ENCODE assay signal across 9 mouse cellular contexts in the genomic region with DNA sequence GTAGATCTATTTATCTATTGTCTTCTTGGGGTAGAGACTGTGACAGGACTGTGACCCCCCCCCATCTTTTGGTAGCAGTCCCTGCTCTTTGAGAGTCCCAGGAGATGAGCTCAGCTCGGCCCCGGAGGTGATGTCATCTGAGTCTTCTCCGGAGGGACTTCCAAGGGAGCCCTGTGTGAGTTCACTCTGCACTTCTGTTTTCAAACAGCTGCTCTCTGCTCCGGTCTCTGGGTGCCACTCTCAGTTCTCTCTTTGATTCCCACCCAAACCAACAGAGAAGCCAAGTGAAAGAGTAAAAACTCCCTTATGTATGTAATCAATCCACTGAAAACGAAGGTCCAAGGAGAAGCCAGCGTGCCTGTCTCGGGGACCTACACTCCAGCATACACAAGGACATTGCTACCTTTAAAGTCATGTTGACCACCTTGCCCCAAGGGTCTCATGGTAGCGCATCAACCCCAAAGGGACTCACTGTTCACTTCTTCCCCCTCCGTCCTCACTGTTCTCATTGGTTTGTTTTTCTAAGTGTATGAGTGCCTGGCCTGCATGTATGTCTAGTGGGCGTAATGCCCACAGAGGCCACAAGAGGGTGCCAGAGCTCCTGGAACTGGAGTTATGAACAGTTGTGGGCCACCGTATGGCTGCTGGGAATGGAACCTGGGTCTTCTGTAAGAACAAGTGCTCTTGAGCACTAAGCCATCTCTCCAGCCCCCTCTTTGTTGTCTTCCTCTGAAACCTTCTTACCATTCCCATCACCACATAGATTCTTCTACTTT. TPM values are rescaled to one million over a fixed set of nuclear protein-coding genes. Genes with fewer than 3 reads are reported as not detected.
DNase-seq lines count a peak whose midpoint lies in the region; ATAC-seq and TF ChIP-seq lines count a peak whose summit lies in the region.
"Had no signal": no experiment of that assay in that cellular context is flagged by ENCODE, and none has a peak within 500 bp of the region (broad histone marks: within the 10 kb centered on the region; RNA-seq: fewer than 3 reads in every experiment).

No protein-coding gene starts in this region.

- peak; percentile 70 for TF ChIP-seq CTCF in forebrain, postnatal 0 days (IDR thresholded peaks at IDR 0.05; ENCODE audit: low read depth)

- DNase-seq in forebrain, postnatal 0 days, result peak; percentile 33
- DNase-seq in right cerebral cortex, postnatal 14 days, result peak; percentile 14
- DNase-seq in right cerebral cortex, postnatal 25 days, result no peak
- peak; percentile 64 for DNase-seq in embryonic facial prominence, embryonic 11.5 days (ENCODE audit: low spot score)
- DNase-seq in lung, postnatal 10 days, result peak; percentile 48
- DNase-seq in spleen, postnatal 14 days (ENCODE audit: low spot score in 2 of 2), result peak; percentile 34 to 71
- DNase-seq in gastrocnemius, postnatal 36 days, result no peak

- intact Hi-C loops in gastrocnemius, postnatal 36 days (cut with DNase I), result loop anchor here (1.0 to 5.0 kb wide), 2 partner anchors 89 to 108 kb away; no protein-coding TSS in a partner anchor

- H3K27ac ChIP-seq in forebrain, postnatal 0 days (ENCODE audit: low read depth, low read length), result no peak overlapping the region
- no peak overlapping the region for H3K27ac ChIP-seq in forebrain, embryonic 13.5 days
- H3K27ac ChIP-seq in embryonic facial prominence, embryonic 11.5 days (replicated peaks; ENCODE audit: low read depth, low read length), result no peak overlapping the region
- H3K27ac ChIP-seq: embryonic facial prominence, embryonic 12.5 days had no signal

- H3K27me3 ChIP-seq in forebrain, postnatal 0 days (ENCODE audit: insufficient read depth, low read length), result no peaks in the 10 kb centered on the region
- 0 out of 2 replicates have a peak, but pooled peaks cover 2% of the 10 kb centered on the region for H3K27me3 ChIP-seq in forebrain, embryonic 13.5 days
- no peaks in the 10 kb centered on the region for H3K27me3 ChIP-seq in embryonic facial prominence, embryonic 11.5 days (ENCODE audit: control insufficient read depth, insufficient read depth, low read length)
- H3K27me3 ChIP-seq: embryonic facial prominence, embryonic 12.5 days had no signal

- no peak overlapping the region for H3K4me2 ChIP-seq in forebrain, postnatal 0 days (ENCODE audit: low read depth)
- no peak overlapping the region for H3K4me2 ChIP-seq in forebrain, embryonic 13.5 days
- H3K4me2 ChIP-seq in embryonic facial prominence, embryonic 11.5 days (ENCODE audit: low read depth, low read length), result no peak overlapping the region
- H3K4me2 ChIP-seq: embryonic facial prominence, embryonic 12.5 days had no signal

- no peak overlapping the region for H3K4me3 ChIP-seq in forebrain, postnatal 0 days (ENCODE audit: low read depth, low read length)
- no peak overlapping the region for H3K4me3 ChIP-seq in forebrain, embryonic 13.5 days
- no peak overlapping the region for H3K4me3 ChIP-seq in embryonic facial prominence, embryonic 11.5 days (ENCODE audit: low read depth, low read length)
- H3K4me3 ChIP-seq: embryonic facial prominence, embryonic 12.5 days had no signal

- no peaks in the 10 kb centered on the region for H3K9me3 ChIP-seq in forebrain, postnatal 0 days (ENCODE audit: low read length)
- H3K9me3 ChIP-seq in forebrain, embryonic 13.5 days (replicated peaks), result no peaks in the 10 kb centered on the region
- no peaks in the 10 kb centered on the region for H3K9me3 ChIP-seq in embryonic facial prominence, embryonic 11.5 days (replicated peaks; ENCODE audit: control insufficient read depth, low read length)
- H3K9me3 ChIP-seq: embryonic facial prominence, embryonic 12.5 days had no signal

- no peaks in the 10 kb centered on the region for H3K36me3 ChIP-seq in forebrain, postnatal 0 days (ENCODE audit: insufficient read depth)
- no peaks in the 10 kb centered on the region for H3K36me3 ChIP-seq in forebrain, embryonic 13.5 days (ENCODE audit: poor library complexity, severe bottlenecking)
- H3K36me3 ChIP-seq in embryonic facial prominence, embryonic 11.5 days (replicated peaks; ENCODE audit: control insufficient read depth, insufficient read depth, low read depth, low read length), result no peaks in the 10 kb centered on the region
- H3K36me3 ChIP-seq: embryonic facial prominence, embryonic 12.5 days had no signal

- 85% methylated on average over 11 of the region's 11 CpGs for WGBS in forebrain, postnatal 0 days
- WGBS in forebrain, embryonic 13.5 days, result 78% methylated on average over 11 of the region's 11 CpGs
- 80% methylated on average over 11 of the region's 11 CpGs for WGBS in embryonic facial prominence, embryonic 11.5 days

- H3K9ac ChIP-seq in forebrain, postnatal 0 days, result no peak overlapping the region
- no peak overlapping the region for H3K9ac ChIP-seq in forebrain, embryonic 13.5 days
- H3K9ac ChIP-seq in embryonic facial prominence, embryonic 11.5 days (replicated peaks; ENCODE audit: low read length), result no peak overlapping the region
- H3K9ac ChIP-seq: embryonic facial prominence, embryonic 12.5 days had no signal

- no peak for ATAC-seq in forebrain, postnatal 0 days
- ATAC-seq in forebrain, embryonic 13.5 days, result no peak
- no peak for ATAC-seq in embryonic facial prominence, embryonic 11.5 days (replicated peaks; ENCODE audit: insufficient number of reproducible peaks, low FRiP score, low TSS enrichment, low read depth)

- H3K4me1 ChIP-seq in forebrain, postnatal 0 days (ENCODE audit: insufficient read depth), result no peaks in the 10 kb centered on the region
- peaks cover 5% of the 10 kb centered on the region; the same call in 1 of the 2 replicates for H3K4me1 ChIP-seq in forebrain, embryonic 13.5 days
- no peaks in the 10 kb centered on the region for H3K4me1 ChIP-seq in embryonic facial prominence, embryonic 11.5 days (ENCODE audit: control insufficient read depth, insufficient read depth, low read length)
- H3K4me1 ChIP-seq: embryonic facial prominence, embryonic 12.5 days had no signal

RNA-seq across cellular contexts. Expression of gene Tmprss13, which starts 19.5 kb away (rescaled TPM):
- total RNA-seq in forebrain, postnatal 0 days (2014; rRNA removed), result not detected in 2 replicates
- 0.05 TPM in 1 of 2 replicates, not detected in the other for polyA plus RNA-seq in forebrain, postnatal 0 days (2015; fragmentation: Nextera tagmentation; extraction: Ambion mirVana)
- not detected in 2 replicates for polyA plus RNA-seq in forebrain, embryonic 13.5 days (2015; fragmentation: Nextera tagmentation; extraction: Ambion mirVana)
- polyA plus RNA-seq in embryonic facial prominence, embryonic 11.5 days (2014; fragmentation: Nextera tagmentation; extraction: Ambion mirVana), result 0.55 and 0.74 TPM in 2 replicates
- total RNA-seq in gastrocnemius, postnatal 36 days (2021), result under 1 TPM; 0.22 to 0.43 TPM

RNA-seq across cellular contexts. Expression of gene Il10ra, which starts 30.5 kb away (rescaled TPM):
- total RNA-seq in forebrain, postnatal 0 days (2014; rRNA removed), result 1.4 and 1.6 TPM in 2 replicates
- 0.46 and 0.48 TPM in 2 replicates for polyA plus RNA-seq in forebrain, postnatal 0 days (2015; fragmentation: Nextera tagmentation; extraction: Ambion mirVana)
- 0.32 and 0.50 TPM in 2 replicates for polyA plus RNA-seq in forebrain, embryonic 13.5 days (2015; fragmentation: Nextera tagmentation; extraction: Ambion mirVana)
- polyA plus RNA-seq in embryonic facial prominence, embryonic 11.5 days (2014; fragmentation: Nextera tagmentation; extraction: Ambion mirVana), result 0.22 and 1.2 TPM in 2 replicates
- under 1 TPM; 0.28 to 0.62 TPM for total RNA-seq in gastrocnemius, postnatal 36 days (2021)

Comparison
In these comparisons a context has a peak if more than half of its experiments do, and no peak if none do; other contexts are left out.
1. DNase-seq: peak in forebrain, postnatal 0 days (single experiment), right cerebral cortex, postnatal 14 days (single experiment), embryonic facial prominence, embryonic 11.5 days (single experiment), lung, postnatal 10 days (single experiment) and spleen, postnatal 14 days (2 of 2); none in right cerebral cortex, postnatal 25 days (single experiment) and gastrocnemius, postnatal 36 days (0 of 2).